Mouse (Mus musculus) thymus, adult 2 months (tissue): Measurements from ENCODE around the gene Bak1. TPM values are rescaled to one million over a fixed set of nuclear protein-coding genes. Genes with fewer than 3 reads are reported as not detected.
A peak's percentile ranks its signal among the peaks of the same experiment; 100 is the strongest.

Experiments
- DNase-seq: peaks from one replicate; pipeline ENCODE4 v3.0.0; 2021
- H3K27ac ChIP-seq: fragments of 200-500 bp; 2 replicates; pipeline ENCODE4 v1.5.1; 2012; ENCODE audit warnings: low read length, control low read depth; ENCODE audit not compliant: control insufficient read depth, insufficient read depth
- H3K27me3 ChIP-seq: fragments of 200-500 bp; 2 replicates; pipeline ENCODE4 v1.6.1; 2012; ENCODE audit warnings: mild to moderate bottlenecking, low read length, moderate library complexity, mixed read lengths; ENCODE audit not compliant: control insufficient read depth, insufficient read depth
- H3K36me3 ChIP-seq: fragments of 200-500 bp; 2 replicates; pipeline ENCODE4 v1.6.1; 2012; ENCODE audit warnings: mild to moderate bottlenecking, low read length, moderate library complexity; ENCODE audit not compliant: control insufficient read depth, insufficient read depth
- H3K4me1 ChIP-seq: fragments of 200-500 bp; replicated peaks from 2 replicates; pipeline ENCODE4 v1.6.1; 2012; ENCODE audit warnings: low read length; ENCODE audit not compliant: control insufficient read depth, insufficient read depth
- H3K4me3 ChIP-seq: fragments of 200-500 bp; 2 replicates; pipeline ENCODE4 v1.5.1; 2012; ENCODE audit warnings: mild to moderate bottlenecking, low read length, control low read depth, moderate library complexity; ENCODE audit not compliant: control insufficient read depth, insufficient read depth
- CTCF ChIP-seq: fragments of 200-500 bp; IDR thresholded peaks from 2 replicates; pipeline ENCODE4 v1.5.1; 2012; ENCODE audit warnings: mild to moderate bottlenecking, control low read depth, low read length, moderate library complexity, borderline replicate concordance; ENCODE audit not compliant: control insufficient read depth, poor library complexity, insufficient read depth; ENCODE audit errors: extremely low read depth
- POLR2A ChIP-seq: fragments of 200-500 bp; IDR thresholded peaks from 2 replicates; pipeline ENCODE4 v1.6.1; 2012; ENCODE audit warnings: mild to moderate bottlenecking, low read length, control low read depth, moderate library complexity; ENCODE audit not compliant: control insufficient read depth, poor library complexity, insufficient read depth; ENCODE audit errors: extremely low read depth
- WGBS: fragments of 180-500 bp; shearing (Covaris S2); methylation state at CpG from one replicate; pipeline ENCODE4 v1.1.7; 2018; 5-methylcytosine and 5-hydroxymethylcytosine counted together
- polyA plus RNA-seq: library from polyadenylated mRNA; depleted of rRNA; stranded (reverse); fragments of >200 nt; gene quantifications from 2 replicates; pipeline ENCODE4 v1.2.3, GENCODE M21; 2012

Bak1 gene
- polyA plus RNA-seq, 1 experiment, result 118 TPM

DNA sequence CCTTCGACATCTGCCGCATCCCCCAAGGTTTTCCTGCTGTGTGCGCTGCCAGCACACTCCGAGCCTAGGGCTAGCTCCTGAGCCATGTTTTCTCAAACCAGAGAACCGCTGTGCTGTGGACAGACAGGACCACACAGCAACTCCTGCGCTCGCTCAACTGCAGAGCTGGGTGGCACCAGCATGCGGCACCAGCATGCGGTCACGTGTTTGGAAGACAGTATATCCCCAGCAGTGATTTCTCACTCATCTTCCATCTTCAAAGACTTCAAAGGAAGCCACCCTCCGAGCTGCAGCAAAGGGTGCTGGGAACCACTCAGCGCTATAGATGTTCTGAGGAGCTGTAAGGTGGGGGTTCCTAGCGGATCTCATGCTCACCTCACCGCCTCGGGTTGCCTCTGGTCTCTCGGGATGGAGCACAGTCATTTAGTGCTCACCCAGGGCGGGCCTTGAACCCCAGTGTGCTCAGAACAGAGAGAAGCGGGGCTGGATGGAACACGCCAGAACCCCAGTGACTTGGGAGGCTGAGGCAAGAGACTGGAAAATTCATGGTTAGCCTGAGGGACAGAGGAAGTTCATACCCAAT is 23.8 kb downstream of the Bak1 start:
- Histone ChIP-seq H3K4me3 (no peak overlapping the region), H3K27me3 (no peaks in the 10 kb centered on the region), H3K27ac (no peak overlapping the region), H3K4me1 (peaks cover 11% of the 10 kb centered on the region), H3K36me3 (no peaks in the 10 kb centered on the region)
- WGBS, result 86% methylated on average over 19 of the region's 19 CpGs
- DNase-seq, result no peak
- TF ChIP-seq POLR2A (no peak), CTCF (no peak)

DNA sequence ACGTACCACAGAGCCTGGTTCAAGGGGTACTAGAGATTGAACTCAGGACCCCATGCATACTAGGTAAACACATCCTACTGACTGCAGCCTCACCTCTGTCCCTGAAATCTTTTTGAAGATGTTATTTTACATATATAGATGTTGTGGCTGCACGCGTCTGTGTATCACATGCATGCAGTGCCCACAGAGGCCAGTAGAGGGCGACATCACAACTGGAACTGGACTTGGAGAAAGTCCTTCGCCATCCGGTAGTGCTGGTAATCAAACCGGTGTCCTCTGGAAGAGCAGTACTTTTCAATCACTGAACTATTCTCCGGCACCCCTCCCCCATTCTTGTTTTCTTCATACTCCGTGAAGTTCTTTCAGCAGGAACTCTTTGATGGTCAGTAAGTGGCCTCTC is 24.4 kb downstream of the Bak1 start:
- WGBS, result 81% methylated on average over 9 of the region's 9 CpGs
- Histone ChIP-seq H3K27ac (no peak overlapping the region), H3K36me3 (no peaks in the 10 kb centered on the region), H3K4me1 (peaks cover 16% of the 10 kb centered on the region), H3K4me3 (no peak overlapping the region), H3K27me3 (no peaks in the 10 kb centered on the region)
- peak; percentile 71 for DNase-seq
- TF ChIP-seq POLR2A (no peak), CTCF (no peak; the same call in 1 of the 2 replicates)

DNA sequence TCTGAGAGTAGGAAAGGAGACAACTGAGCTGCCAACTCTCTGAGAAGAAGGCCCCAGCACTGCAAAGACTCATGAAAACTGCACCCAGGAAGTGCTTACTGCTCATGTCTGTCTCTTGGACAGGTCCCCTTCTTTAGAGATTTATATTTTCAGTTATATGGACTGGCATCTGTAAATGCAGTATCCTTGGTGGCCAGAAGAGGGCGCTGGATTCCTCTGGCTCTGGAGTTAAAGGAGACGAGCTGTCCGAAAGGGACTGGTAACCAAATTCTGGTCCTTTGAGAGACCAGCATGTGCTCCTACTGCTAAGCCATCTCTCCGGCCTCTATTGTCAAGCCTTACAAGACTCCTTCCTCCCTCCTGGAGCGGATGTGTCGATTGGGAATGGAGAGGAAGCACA is 26.9 kb downstream of the Bak1 start:
- H3K27me3 ChIP-seq, result no peaks in the 10 kb centered on the region
- H3K27ac ChIP-seq, result no peak overlapping the region
- DNase-seq, result peak; percentile 48
- peak; percentile 30; the same call in 1 of the 2 replicates for TF ChIP-seq CTCF
- TF ChIP-seq POLR2A, result no peak
- H3K36me3 ChIP-seq, result no peaks in the 10 kb centered on the region
- H3K4me3 ChIP-seq, result no peak overlapping the region
- H3K4me1 ChIP-seq, result peaks cover 21% of the 10 kb centered on the region
- WGBS, result 69% methylated on average over 6 of the region's 6 CpGs

DNA sequence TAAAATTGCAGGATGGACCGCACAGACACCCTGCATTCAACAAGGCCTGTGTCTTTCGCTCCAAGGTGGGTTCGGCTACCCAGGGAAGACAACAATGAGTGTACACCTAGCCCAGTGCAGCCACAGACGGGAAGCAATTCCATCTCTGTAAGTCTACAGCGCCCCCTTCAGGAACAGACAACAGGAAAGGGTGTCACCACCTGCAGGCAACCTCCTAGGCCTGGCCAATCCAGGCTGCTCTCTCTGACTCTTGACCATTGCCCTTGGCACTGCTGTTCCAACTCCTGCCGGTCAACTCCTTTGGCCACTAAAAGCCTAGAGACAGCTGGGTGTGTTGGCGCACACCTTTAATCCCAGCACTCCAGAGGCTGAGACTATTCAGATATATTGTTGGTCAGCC is 27.7 kb downstream of the Bak1 start:
- Histone ChIP-seq H3K36me3 (no peaks in the 10 kb centered on the region), H3K4me1 (peaks cover 21% of the 10 kb centered on the region), H3K27ac (no peak overlapping the region), H3K4me3 (no peak overlapping the region), H3K27me3 (no peaks in the 10 kb centered on the region)
- 81% methylated on average over 7 of the region's 7 CpGs for WGBS
- DNase-seq, result peak; percentile 67
- peak; percentile 54; the same call in 1 of the 2 replicates for TF ChIP-seq CTCF
- no peak for TF ChIP-seq POLR2A

DNA sequence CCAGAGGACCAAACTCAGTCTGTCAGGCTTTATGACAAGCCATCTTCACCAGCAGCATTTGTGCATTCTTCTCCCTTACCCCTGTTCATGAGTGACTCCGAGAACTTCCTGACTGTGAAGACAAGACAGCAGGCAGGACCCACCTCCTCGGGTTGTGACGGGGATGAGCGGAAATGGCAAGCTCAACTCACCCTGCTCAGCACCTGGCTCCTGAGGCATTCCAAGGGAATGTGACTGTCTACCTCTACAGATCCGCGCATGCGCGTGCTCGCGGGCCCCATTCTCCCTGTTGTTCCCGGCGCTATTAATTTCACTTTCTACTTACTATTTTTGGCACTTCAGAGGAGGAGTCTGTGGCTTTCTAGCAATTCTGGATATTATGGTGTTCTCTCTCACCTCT is 28.8 kb downstream of the Bak1 start:
- Histone ChIP-seq H3K36me3 (no peaks in the 10 kb centered on the region), H3K27me3 (no peaks in the 10 kb centered on the region), H3K4me3 (peak overlapping the region; percentile 16), H3K4me1 (peaks cover 21% of the 10 kb centered on the region), H3K27ac (peak overlapping the region; percentile 61)
- TF ChIP-seq POLR2A (no peak), CTCF (no peak)
- WGBS, result 17% methylated on average over 12 of the region's 12 CpGs
- DNase-seq, result peak; percentile 56

DNA sequence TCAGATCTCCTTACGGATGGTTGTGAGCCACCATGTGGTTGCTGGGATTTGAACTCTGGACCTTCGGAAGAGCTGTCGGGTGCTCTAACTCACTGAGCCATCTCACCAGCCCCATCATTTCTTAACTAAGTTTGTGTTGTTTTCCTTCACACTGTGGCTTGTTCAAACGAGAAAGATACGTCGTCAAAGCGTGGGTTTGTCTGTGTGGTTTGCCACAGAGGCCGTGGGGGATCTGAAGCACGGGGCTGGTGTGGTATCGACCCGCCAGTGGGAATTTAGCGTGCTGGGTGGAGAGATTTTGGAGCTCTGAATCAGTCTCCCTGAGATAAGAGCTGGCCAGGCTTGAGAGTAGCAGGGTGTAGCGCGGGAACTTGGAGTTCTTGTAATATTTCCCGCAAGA is 30.5 kb downstream of the Bak1 start:
- DNase-seq, result no peak
- Histone ChIP-seq H3K4me3 (no peak overlapping the region), H3K36me3 (no peaks in the 10 kb centered on the region), H3K27ac (no peak overlapping the region), H3K4me1 (peaks cover 21% of the 10 kb centered on the region), H3K27me3 (no peaks in the 10 kb centered on the region)
- TF ChIP-seq POLR2A (no peak), CTCF (no peak)
- WGBS, result 40% methylated on average over 15 of the region's 15 CpGs

DNA sequence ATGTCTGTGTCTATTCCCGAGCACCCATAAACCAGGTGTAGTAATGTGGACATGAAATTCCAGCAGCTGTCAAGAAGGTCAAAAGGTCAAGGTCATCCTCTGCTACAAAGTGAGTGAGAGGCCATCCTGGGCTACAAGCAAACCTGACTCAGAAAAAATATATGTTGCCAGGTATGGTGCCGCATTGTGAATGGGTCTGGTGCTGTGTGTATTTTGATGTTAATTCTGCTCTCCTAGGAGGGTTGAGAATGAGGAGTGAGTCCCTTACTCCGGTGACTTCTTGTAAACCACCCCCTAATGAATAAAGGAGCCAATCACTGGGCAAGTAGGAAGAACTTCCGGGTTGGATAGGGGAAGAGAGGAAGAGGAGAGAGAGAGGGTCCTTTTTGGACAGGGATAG is 31.1 kb downstream of the Bak1 start:
- Histone ChIP-seq H3K36me3 (no peaks in the 10 kb centered on the region), H3K27me3 (no peaks in the 10 kb centered on the region), H3K4me3 (no peak overlapping the region), H3K4me1 (peaks cover 21% of the 10 kb centered on the region), H3K27ac (no peak overlapping the region)
- no peak for DNase-seq
- TF ChIP-seq CTCF (no peak), POLR2A (no peak)
- WGBS, result 83% methylated on average over 4 of the region's 4 CpGs
